Mouse (Mus musculus) kidney, adult 2 months (tissue): ENCODE data around the gene Ablim1.

ENCODE experiments used
- CTCF ChIP-seq: fragments of 200-500 bp; conservative IDR thresholded peaks from 2 replicates; pipeline ENCODE4 v1.5.1; 2011; ENCODE audit warnings: low read depth, mild to moderate bottlenecking, control low read depth, low read length, moderate library complexity, mixed read lengths; ENCODE audit not compliant: insufficient read depth, insufficient read length
- POLR2A ChIP-seq: fragments of 200-500 bp; IDR thresholded peaks from one replicate; pipeline ENCODE4 v1.6.1; 2011; ENCODE audit warnings: low read depth, low read length, control low read depth

- TF ChIP-seq POLR2A = no peak
- no peak for TF ChIP-seq CTCF
These were observed 324.2 kb downstream of the Ablim1 start for GRCm38 (mm10) chr19:56990367-56991111.
